Mouse (Mus musculus) retina, embryonic 14.5 days (tissue): Measurements from ENCODE around the gene Olfm2.
"Not testable (repeated sequence)": the region's sequence is repeated elsewhere in the genome, so short reads cannot be mapped to it uniquely, and the experiment has no call there.

ENCODE experiments used
- DNase-seq: peaks from one replicate; pipeline ENCODE4 v3.0.0-alpha.2; 2015; ENCODE audit warnings: low spot score

The Olfm2 gene

DNA sequence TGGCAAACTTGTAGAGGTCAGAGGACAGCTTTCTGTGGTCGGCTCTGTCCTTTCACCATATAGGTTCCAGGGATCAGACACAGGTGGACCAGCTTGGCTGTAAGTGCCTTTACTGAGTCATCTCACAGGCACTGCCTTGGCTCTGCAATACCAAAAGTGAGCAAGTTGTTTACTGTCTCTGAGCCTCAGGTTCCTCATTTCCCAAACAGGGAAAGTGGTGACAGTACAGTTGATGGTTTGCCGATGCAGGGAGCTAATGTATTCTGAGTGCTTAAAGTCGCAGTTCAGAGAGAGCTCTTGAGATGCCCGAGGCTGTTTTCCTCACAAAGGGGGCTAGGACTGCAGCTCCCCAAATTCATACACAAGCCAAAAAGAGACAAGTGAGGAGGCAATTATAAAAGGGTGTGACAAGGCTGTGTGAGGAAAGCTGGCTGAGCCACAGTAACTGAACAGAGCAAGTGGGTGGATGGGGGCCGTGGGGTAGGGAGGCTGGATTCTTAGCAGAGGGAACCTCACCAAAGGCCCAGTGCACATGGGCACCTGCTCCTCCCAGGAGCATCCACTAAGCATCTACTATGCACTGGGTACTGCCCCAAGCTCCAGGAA is 49.9 kb downstream of the Olfm2 start:
- DNase-seq, result no peak

DNA sequence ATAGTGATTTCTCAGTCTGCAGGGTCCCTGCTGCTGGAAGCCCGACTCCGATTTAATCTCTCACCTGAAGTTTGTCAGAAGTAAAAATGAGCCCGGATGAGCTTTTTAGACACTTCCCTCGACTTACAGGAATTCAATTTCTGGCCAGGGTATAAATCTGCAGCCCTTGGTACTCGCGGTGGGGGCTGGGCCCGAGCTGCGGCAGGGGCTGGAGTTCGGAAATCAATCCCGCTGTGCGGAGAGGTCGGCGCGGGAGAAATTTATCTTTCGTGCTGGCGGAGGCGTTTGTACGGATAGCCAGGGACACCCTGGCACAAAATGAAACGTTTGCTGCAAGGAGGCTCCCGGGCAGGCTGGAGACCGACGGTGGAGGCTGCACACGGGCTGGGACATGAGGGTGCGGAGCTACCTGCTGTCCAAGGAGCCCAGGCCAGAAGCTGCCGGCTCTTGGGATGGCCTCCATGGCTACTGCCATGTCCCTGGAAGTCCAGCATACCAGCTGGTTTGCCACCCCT is 51.4 kb downstream of the Olfm2 start:
- DNase-seq, result peak; percentile 31

DNA sequence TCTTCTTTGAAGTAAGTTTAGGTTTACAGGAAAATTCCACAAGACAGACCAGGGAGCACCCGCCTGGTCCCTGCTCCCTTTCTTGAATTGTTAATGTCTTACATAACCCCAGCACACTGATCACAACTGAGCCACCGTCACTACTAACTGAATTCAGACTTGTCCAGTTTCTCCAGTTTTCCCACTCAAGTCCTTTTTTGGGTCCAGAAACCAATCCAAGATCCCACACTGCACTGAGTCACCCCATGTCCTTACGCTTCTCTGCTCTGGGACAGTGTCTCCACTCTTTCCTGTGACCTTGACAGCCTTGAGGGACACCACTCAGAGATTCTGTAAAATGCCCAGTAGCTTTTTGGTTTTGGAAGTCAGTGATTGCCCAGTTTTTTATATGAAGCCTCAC is 53.3 kb downstream of the Olfm2 start:
- no peak for DNase-seq

GRCm38 (mm10) chr9:20690449-20690848 is 55.7 kb downstream of the Olfm2 start:
- not testable (repeated sequence) for DNase-seq

- DNase-seq, result no peak
These were observed 56.2 kb downstream of the Olfm2 start for GRCm38 (mm10) chr9:20689913-20690312.

DNA sequence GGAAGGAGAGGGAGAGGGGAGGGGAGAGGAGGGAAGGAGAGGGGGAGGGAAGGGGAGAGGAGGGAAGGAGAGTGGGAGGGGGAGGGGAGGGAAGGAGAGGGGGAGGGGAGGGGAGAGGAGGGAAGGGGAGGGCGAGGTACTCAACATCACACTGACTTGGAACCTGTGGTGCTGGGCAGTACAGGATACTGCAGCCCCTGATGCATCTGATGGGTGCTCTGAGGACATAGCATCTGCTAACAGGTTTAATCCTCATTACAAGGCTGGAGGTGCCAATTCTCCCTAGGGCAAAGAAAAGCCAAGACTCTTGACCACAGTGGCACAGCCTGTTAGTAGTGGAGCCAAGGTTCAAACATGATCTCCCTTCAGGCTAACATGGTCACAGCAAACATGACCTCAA is 56.7 kb downstream of the Olfm2 start:
- no peak for DNase-seq

GRCm38 (mm10) chr9:20685081-20685861 is 60.9 kb downstream of the Olfm2 start:
- DNase-seq, result no peak

- no peak for DNase-seq
These were observed 63.8 kb downstream of the Olfm2 start for GRCm38 (mm10) chr9:20682389-20682722.

- DNase-seq, result no peak
These were observed 64.4 kb downstream of the Olfm2 start for GRCm38 (mm10) chr9:20681546-20682388.

GRCm38 (mm10) chr9:20680378-20680958 is 65.7 kb downstream of the Olfm2 start:
- no peak for DNase-seq

GRCm38 (mm10) chr9:20677892-20678291 is 68.3 kb downstream of the Olfm2 start:
- no peak for DNase-seq

- no peak for DNase-seq
These were observed 74.1 kb downstream of the Olfm2 start for GRCm38 (mm10) chr9:20672047-20672446.

DNA sequence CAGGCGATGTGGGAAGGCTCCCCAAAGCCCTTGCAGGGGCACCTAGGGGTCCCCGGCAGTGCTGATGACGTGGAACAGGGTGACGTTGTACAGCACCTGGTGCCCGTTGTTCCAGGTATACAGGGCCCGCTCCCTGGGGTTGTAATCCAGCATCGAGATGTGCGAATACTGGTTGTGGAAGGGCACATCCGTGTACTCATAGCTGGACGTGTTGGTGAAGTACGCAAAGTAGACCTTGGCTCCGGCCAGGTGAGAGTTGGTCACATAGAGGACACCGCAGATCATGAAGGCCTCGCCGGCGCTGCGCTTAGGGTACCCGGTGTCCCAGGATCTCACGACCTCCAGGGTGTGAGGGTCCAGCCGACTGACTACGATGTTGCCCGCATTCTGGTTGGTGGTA is 78.1 kb downstream of the Olfm2 start:
- no peak for DNase-seq

GRCm38 (mm10) chr9:20666510-20667034 is 79.6 kb downstream of the Olfm2 start:
- no peak for DNase-seq

DNA sequence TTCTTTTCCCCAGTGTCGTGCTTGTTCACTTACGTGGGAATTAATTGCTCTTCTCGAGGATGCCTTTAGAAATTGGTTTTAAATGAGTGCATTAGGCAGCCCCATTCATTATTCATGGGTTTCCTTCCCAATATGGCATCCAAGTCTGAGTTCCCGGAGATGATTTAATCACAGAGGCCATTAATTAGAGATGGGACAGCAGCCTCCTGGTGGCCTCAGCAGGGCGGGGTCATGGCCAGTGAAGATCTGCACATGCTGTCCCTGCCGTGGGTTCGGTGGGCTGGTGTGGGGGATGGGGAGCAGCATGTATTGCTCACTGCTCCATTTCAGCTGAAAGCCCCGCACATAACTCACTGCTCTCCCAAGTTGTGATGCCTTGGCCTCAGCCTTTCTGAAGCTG is 80.2 kb downstream of the Olfm2 start:
- peak; percentile 64 for DNase-seq

GRCm38 (mm10) chr9:20664982-20665637 is 81.0 kb downstream of the Olfm2 start:
- DNase-seq, result no peak

GRCm38 (mm10) chr9:20664366-20664765 is 81.8 kb downstream of the Olfm2 start:
- DNase-seq, result no peak

DNA sequence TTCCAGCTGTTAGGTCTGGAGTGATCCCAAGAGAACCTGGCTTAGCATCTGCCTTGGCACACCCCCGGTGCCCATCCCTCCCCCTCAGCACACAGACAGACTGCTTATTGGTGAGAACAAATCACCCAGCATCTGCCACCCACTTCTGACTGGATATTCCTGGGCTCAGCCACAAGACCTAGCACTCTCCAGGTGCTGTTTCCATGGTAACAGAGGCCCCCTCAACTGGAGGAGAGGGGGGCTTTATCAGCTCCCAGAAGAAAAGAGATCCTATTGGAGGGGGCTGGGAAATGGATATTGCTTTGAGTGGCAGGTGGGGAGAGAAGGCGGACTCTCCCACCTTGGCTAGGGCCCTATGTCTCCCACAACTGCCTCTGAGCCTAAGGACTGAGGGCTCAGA is 82.2 kb downstream of the Olfm2 start:
- no peak for DNase-seq

DNA sequence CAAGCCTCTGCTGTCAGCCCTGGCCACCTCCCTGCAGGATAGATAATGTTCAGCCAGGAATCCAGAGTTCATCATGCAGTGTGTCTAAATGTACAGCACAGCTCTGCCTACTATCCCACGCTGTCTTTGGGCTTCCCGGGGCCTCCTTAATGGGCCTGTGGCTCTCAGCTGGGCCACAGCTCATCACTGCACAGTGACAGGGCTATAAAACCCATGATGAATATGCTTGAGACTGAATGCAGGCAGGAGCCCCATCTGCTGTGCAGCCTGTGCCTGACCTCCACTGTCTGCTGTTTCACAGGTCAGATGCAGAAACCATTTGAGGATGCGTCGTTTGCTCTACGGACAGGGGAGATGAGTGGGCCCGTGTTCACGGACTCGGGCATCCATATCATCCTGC is 83.3 kb downstream of the Olfm2 start:
- DNase-seq, result no peak

- DNase-seq, result peak; percentile 84
These were observed 83.8 kb downstream of the Olfm2 start for GRCm38 (mm10) chr9:20662325-20662724.

- DNase-seq, result no peak
These were observed 88.6 kb downstream of the Olfm2 start for GRCm38 (mm10) chr9:20657546-20657945.

DNA sequence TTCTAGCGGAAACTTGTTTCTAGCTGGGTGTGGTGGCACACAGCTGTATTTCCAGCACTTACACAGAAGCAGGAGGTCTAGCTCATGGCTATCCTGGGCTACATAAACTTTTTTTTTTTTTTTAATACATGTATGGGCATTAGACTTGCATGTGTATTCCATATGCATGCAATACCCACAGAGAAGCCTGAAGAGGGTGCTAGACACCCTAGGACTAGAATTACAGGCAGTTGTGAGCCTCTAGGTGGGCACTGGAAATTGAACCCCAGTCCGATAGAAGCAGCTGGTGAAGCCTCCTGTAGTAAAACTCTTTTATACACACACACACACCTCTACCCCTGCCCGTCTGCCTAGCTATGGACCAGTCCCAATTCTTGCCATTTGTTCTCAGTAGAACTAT is 92.3 kb downstream of the Olfm2 start:
- no peak for DNase-seq
